Mouse (Mus musculus) brain, embryonic 14.5 days (tissue): ENCODE results near the gene Fgfr1op2.

Source experiments
- CTCF ChIP-seq: fragments of 200-500 bp; IDR thresholded peaks from 2 replicates; pipeline ENCODE4 v1.5.1; 2012; ENCODE audit warnings: inconsistent platforms, mild to moderate bottlenecking, moderate library complexity, borderline replicate concordance; ENCODE audit not compliant: insufficient read depth, insufficient read length; ENCODE audit errors: extremely low read depth
- POLR2A ChIP-seq: fragments of 200-500 bp; IDR thresholded peaks from 2 replicates; pipeline ENCODE4 v1.6.1; 2012; ENCODE audit warnings: mild to moderate bottlenecking, inconsistent platforms, borderline replicate concordance; ENCODE audit not compliant: poor library complexity, insufficient read depth, insufficient read length, severe bottlenecking; ENCODE audit errors: extremely low read depth

GRCm38 (mm10) chr6:146631847-146632246 lies 54.8 kb downstream of the Fgfr1op2 start:
- TF ChIP-seq CTCF: no peak
- no peak for TF ChIP-seq POLR2A
